Mouse (Mus musculus): ENCODE data around the gene 1700001C19Rik. TPM values are rescaled to one million over a fixed set of nuclear protein-coding genes. Genes with fewer than 3 reads are reported as not detected.

1700001C19Rik gene
- polyA plus RNA-seq (2014; fragmentation: Nextera tagmentation; extraction: Ambion mirVana), result 0.40 TPM in 1 of 2 replicates, not detected in the other

DNA sequence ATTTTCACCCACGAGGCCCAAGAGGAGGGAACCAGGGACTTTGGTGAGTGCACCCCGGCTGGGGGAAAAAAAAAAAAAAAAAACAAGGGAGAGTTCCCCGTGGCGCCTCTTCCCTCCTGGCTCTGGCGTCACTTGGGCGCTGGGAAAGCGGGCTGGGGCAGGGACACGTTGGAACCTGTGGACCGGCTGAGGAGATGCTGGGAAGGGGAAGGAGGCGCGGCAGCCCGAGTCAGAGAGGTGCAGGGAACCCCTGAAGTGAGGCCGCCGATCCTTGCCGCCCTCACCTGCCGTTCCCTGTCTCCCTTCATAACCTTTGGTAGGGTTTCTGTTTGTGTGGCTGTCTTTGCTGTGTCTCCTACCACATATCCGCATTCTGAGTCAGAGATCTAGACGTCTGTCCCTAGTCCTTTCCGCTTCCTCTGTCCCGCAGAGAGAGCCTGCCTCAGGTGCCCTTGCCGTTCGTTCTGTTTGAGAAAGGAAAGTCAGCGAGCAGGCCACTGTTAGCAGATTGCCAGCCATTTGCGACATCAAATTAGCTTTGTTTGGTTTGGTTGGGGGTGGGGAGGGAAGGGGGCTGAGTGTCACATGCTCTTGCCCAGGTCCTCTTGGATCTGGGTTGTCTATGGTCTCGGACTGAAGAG, at the start of gene 1700001C19Rik:
Gene 1700001C19Rik (minus strand): TSS at position 470 of the 641 bp plus-strand sequence.
- no peak for DNase-seq (ENCODE audit: low spot score)

DNA sequence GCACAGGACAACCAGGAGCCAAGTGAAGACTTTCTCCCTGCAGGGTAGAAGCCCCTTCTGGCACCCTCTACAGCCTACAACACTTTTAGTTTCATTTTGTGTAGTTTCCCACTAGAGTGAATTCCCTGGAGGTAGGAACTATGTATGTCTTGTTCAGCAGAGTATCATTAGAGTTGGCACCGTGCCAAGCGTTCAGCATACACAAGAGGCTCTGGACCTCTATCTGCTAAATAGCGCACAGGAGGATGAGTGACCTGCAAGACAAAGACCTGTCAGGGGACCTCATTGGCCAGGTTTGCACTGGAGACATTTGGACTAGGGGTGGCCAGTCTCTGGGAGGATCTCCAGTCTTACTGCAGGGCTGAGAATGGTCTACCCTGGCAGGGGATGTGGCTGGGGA, 48.6 kb upstream of the 1700001C19Rik start:
- WGBS, result 90% methylated on average over 3 of the region's 3 CpGs

More for the DNA sequence above, at the start of gene 1700001C19Rik:
- H3K27me3 ChIP-seq (ENCODE audit: control insufficient read depth, insufficient read depth, low read length), result peaks cover 31% of the 10 kb centered on the region
- peak within 1 kb of the TSS; percentile 55 for H3K4me2 ChIP-seq (ENCODE audit: low read depth, low read length, severe bottlenecking)
- WGBS, result 3% methylated on average over 25 of the region's 25 CpGs
- ATAC-seq (replicated peaks; ENCODE audit: low FRiP score), result no peak
- H3K9ac ChIP-seq (ENCODE audit: low read length), result no peak within 1 kb of the TSS; the same call in 1 of the 2 replicates
- H3K4me3 ChIP-seq (ENCODE audit: low read depth, low read length), result peak within 1 kb of the TSS; percentile 27
- H3K9me3 ChIP-seq (ENCODE audit: control insufficient read depth, low read length), result no peaks in the 10 kb centered on the region
- H3K36me3 ChIP-seq (ENCODE audit: control insufficient read depth, insufficient read depth, low read length), result no peaks in the 10 kb centered on the region
- H3K27ac ChIP-seq (ENCODE audit: low read depth, low read length), result 0 out of 2 replicates have a peak within 1 kb of the TSS, but pooled peaks have one; percentile 25
- peaks cover 19% of the 10 kb centered on the region for H3K4me1 ChIP-seq (replicated peaks; ENCODE audit: control insufficient read depth, insufficient read depth, low read length)

GRCm38 (mm10) chr17:47484993-47485392, 47.8 kb upstream of the 1700001C19Rik start:
- no peak for ATAC-seq (replicated peaks; ENCODE audit: low FRiP score)
- H3K27ac ChIP-seq (ENCODE audit: low read depth, low read length), result no peak overlapping the region
- WGBS, result 11% methylated on average over 3 of the region's 3 CpGs

More for the DNA sequence above, 48.6 kb upstream of the 1700001C19Rik start:
- Histone ChIP-seq H3K27me3 (ENCODE audit: control insufficient read depth, insufficient read depth, low read length) (no peaks in the 10 kb centered on the region), H3K27ac (ENCODE audit: low read depth, low read length) (no peak overlapping the region), H3K36me3 (ENCODE audit: control insufficient read depth, insufficient read depth, low read length) (no peaks in the 10 kb centered on the region; the same call in 1 of the 2 replicates), H3K4me1 (replicated peaks; ENCODE audit: control insufficient read depth, insufficient read depth, low read length) (peaks cover 3% of the 10 kb centered on the region; the same call in 1 of the 2 replicates), H3K4me3 (ENCODE audit: low read depth, low read length) (no peak overlapping the region), H3K4me2 (ENCODE audit: low read depth, low read length, severe bottlenecking) (no peak overlapping the region), H3K9me3 (ENCODE audit: control insufficient read depth, low read length) (no peaks in the 10 kb centered on the region), H3K9ac (ENCODE audit: low read length) (no peak overlapping the region)
- ATAC-seq (replicated peaks; ENCODE audit: low FRiP score) (no peak), DNase-seq (ENCODE audit: low spot score) (peak; percentile 49)

GRCm38 (mm10) chr17:47484241-47484921, 47.2 kb upstream of the 1700001C19Rik start:
- 0% methylated on average over 1 of the region's 1 CpGs for WGBS

More at GRCm38 (mm10) chr17:47484993-47485392, 47.8 kb upstream of the 1700001C19Rik start:
- Histone ChIP-seq H3K36me3 (ENCODE audit: control insufficient read depth, insufficient read depth, low read length) (no peaks in the 10 kb centered on the region; the same call in 1 of the 2 replicates), H3K4me2 (ENCODE audit: low read depth, low read length, severe bottlenecking) (no peak overlapping the region), H3K4me3 (ENCODE audit: low read depth, low read length) (no peak overlapping the region), H3K9me3 (ENCODE audit: control insufficient read depth, low read length) (no peaks in the 10 kb centered on the region), H3K27me3 (ENCODE audit: control insufficient read depth, insufficient read depth, low read length) (no peaks in the 10 kb centered on the region), H3K9ac (ENCODE audit: low read length) (no peak overlapping the region), H3K4me1 (replicated peaks; ENCODE audit: control insufficient read depth, insufficient read depth, low read length) (peaks cover 3% of the 10 kb centered on the region; the same call in 1 of the 2 replicates)
- peak; percentile 50 for DNase-seq (ENCODE audit: low spot score)

GRCm38 (mm10) chr17:47482401-47482800, 45.2 kb upstream of the 1700001C19Rik start:
- no peak overlapping the region for H3K27ac ChIP-seq (ENCODE audit: low read depth, low read length)
- no peaks in the 10 kb centered on the region for H3K9me3 ChIP-seq (ENCODE audit: control insufficient read depth, low read length)
- H3K4me2 ChIP-seq (ENCODE audit: low read depth, low read length, severe bottlenecking), result no peak overlapping the region
- H3K9ac ChIP-seq (ENCODE audit: low read length), result no peak overlapping the region
- 38% methylated on average over 2 of the region's 2 CpGs for WGBS
- no peak overlapping the region for H3K4me3 ChIP-seq (ENCODE audit: low read depth, low read length)
- peaks cover 3% of the 10 kb centered on the region; the same call in 1 of the 2 replicates for H3K4me1 ChIP-seq (replicated peaks; ENCODE audit: control insufficient read depth, insufficient read depth, low read length)
- H3K27me3 ChIP-seq (ENCODE audit: control insufficient read depth, insufficient read depth, low read length), result no peaks in the 10 kb centered on the region
- DNase-seq (ENCODE audit: low spot score) (peak; percentile 84), ATAC-seq (replicated peaks; ENCODE audit: low FRiP score) (no peak)
- H3K36me3 ChIP-seq (ENCODE audit: control insufficient read depth, insufficient read depth, low read length), result no peaks in the 10 kb centered on the region

More at GRCm38 (mm10) chr17:47484241-47484921, 47.2 kb upstream of the 1700001C19Rik start:
- H3K4me1 ChIP-seq (replicated peaks; ENCODE audit: control insufficient read depth, insufficient read depth, low read length), result peaks cover 3% of the 10 kb centered on the region; the same call in 1 of the 2 replicates
- DNase-seq (ENCODE audit: low spot score), result peak; percentile 57
- H3K4me2 ChIP-seq (ENCODE audit: low read depth, low read length, severe bottlenecking), result no peak overlapping the region
- H3K27me3 ChIP-seq (ENCODE audit: control insufficient read depth, insufficient read depth, low read length), result no peaks in the 10 kb centered on the region
- ATAC-seq (replicated peaks; ENCODE audit: low FRiP score), result peak; percentile 15; the same call in 1 of the 2 replicates
- H3K36me3 ChIP-seq (ENCODE audit: control insufficient read depth, insufficient read depth, low read length), result no peaks in the 10 kb centered on the region
- H3K27ac ChIP-seq (ENCODE audit: low read depth, low read length), result no peak overlapping the region
- H3K4me3 ChIP-seq (ENCODE audit: low read depth, low read length), result no peak overlapping the region
- no peak overlapping the region for H3K9ac ChIP-seq (ENCODE audit: low read length)
- H3K9me3 ChIP-seq (ENCODE audit: control insufficient read depth, low read length), result no peaks in the 10 kb centered on the region

DNA sequence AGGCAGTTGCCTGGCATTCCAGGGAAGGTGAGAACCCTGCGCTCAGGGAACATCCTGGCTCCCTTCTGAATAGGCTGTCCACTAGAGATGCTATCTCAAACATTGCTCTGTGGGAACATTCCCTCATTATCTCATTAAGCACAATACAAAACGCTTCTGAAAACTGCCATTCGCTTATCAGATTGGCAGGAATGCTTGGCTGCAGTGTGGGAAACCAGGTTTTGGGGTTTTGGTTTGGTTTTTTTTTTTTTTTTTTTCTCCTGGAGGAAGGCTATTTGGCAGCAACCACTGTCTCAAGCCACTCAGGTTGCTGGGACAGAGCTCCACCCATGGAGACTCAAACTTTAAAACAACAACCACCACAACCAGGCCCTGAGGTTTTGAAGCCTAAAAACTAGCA, 42.7 kb upstream of the 1700001C19Rik start:
- no peak overlapping the region for H3K4me3 ChIP-seq (ENCODE audit: low read depth, low read length)
- no peak overlapping the region for H3K4me2 ChIP-seq (ENCODE audit: low read depth, low read length, severe bottlenecking)
- H3K27ac ChIP-seq (ENCODE audit: low read depth, low read length), result no peak overlapping the region
- H3K9ac ChIP-seq (ENCODE audit: low read length), result no peak overlapping the region
- H3K27me3 ChIP-seq (ENCODE audit: control insufficient read depth, insufficient read depth, low read length), result no peaks in the 10 kb centered on the region
- WGBS, result 69% methylated on average over 3 of the region's 3 CpGs
- H3K36me3 ChIP-seq (ENCODE audit: control insufficient read depth, insufficient read depth, low read length), result no peaks in the 10 kb centered on the region
- ATAC-seq (replicated peaks; ENCODE audit: low FRiP score) (no peak), DNase-seq (ENCODE audit: low spot score) (no peak)
- no peaks in the 10 kb centered on the region; the same call in 1 of the 2 replicates for H3K4me1 ChIP-seq (replicated peaks; ENCODE audit: control insufficient read depth, insufficient read depth, low read length)
- H3K9me3 ChIP-seq (ENCODE audit: control insufficient read depth, low read length), result no peaks in the 10 kb centered on the region

- Histone ChIP-seq H3K36me3 (ENCODE audit: control insufficient read depth, insufficient read depth, low read length) (no peaks in the 10 kb centered on the region), H3K9ac (ENCODE audit: low read length) (no peak overlapping the region), H3K9me3 (ENCODE audit: control insufficient read depth, low read length) (no peaks in the 10 kb centered on the region), H3K4me3 (ENCODE audit: low read depth, low read length) (no peak overlapping the region), H3K4me1 (replicated peaks; ENCODE audit: control insufficient read depth, insufficient read depth, low read length) (no peaks in the 10 kb centered on the region), H3K27me3 (ENCODE audit: control insufficient read depth, insufficient read depth, low read length) (no peaks in the 10 kb centered on the region), H3K4me2 (ENCODE audit: low read depth, low read length, severe bottlenecking) (no peak overlapping the region), H3K27ac (ENCODE audit: low read depth, low read length) (no peak overlapping the region)
- 63% methylated on average over 3 of the region's 3 CpGs for WGBS
- DNase-seq (ENCODE audit: low spot score) (no peak), ATAC-seq (replicated peaks; ENCODE audit: low FRiP score) (no peak)
Measured at GRCm38 (mm10) chr17:47475714-47476113, 38.5 kb upstream of the 1700001C19Rik start.

GRCm38 (mm10) chr17:47475181-47475580, 38.0 kb upstream of the 1700001C19Rik start:
- Histone ChIP-seq H3K36me3 (ENCODE audit: control insufficient read depth, insufficient read depth, low read length) (no peaks in the 10 kb centered on the region), H3K9ac (ENCODE audit: low read length) (no peak overlapping the region), H3K4me3 (ENCODE audit: low read depth, low read length) (no peak overlapping the region), H3K27me3 (ENCODE audit: control insufficient read depth, insufficient read depth, low read length) (no peaks in the 10 kb centered on the region), H3K9me3 (ENCODE audit: control insufficient read depth, low read length) (no peaks in the 10 kb centered on the region), H3K4me1 (replicated peaks; ENCODE audit: control insufficient read depth, insufficient read depth, low read length) (no peaks in the 10 kb centered on the region), H3K27ac (ENCODE audit: low read depth, low read length) (no peak overlapping the region), H3K4me2 (ENCODE audit: low read depth, low read length, severe bottlenecking) (no peak overlapping the region)
- WGBS, result 89% methylated on average over 4 of the region's 4 CpGs
- no peak for DNase-seq (ENCODE audit: low spot score)
- ATAC-seq (replicated peaks; ENCODE audit: low FRiP score), result no peak
